Mouse (Mus musculus) CH12.LX (cell line): ENCODE data around the gene P2ry14. TPM values are rescaled to one million over a fixed set of nuclear protein-coding genes. Genes with fewer than 3 reads are reported as not detected.
A peak's percentile ranks its signal among the peaks of the same experiment; 100 is the strongest.

Experiments
- DNase-seq: peaks from one replicate; pipeline ENCODE4 v3.0.0-alpha.2; 2013; ENCODE audit errors: extremely low read depth
- H3K27ac ChIP-seq: 2 replicates; pipeline ENCODE4 v1.5.1; 2012; ENCODE audit warnings: low read depth, mild to moderate bottlenecking, control low read depth, moderate library complexity; ENCODE audit not compliant: insufficient read depth
- H3K27me3 ChIP-seq: replicated peaks from 2 replicates; pipeline ENCODE3; 2012; ENCODE audit warnings: inconsistent platforms
- H3K36me3 ChIP-seq, 2 experiments: replicated peaks in 1 of 2; 2 replicates each; pipeline versions ENCODE3 to v1.6.1; 2012; ENCODE audit warnings: inconsistent platforms in 1 of 2, low read length in 1 of 2, mild to moderate bottlenecking in 1 of 2, mixed read lengths in 1 of 2, moderate library complexity in 1 of 2; ENCODE audit not compliant: control insufficient read depth in 1 of 2, insufficient read depth in 1 of 2
- H3K4me1 ChIP-seq, 2 experiments: 2 replicates each; pipeline ENCODE4 v1.6.1; 2012; ENCODE audit warnings: inconsistent platforms in 1 of 2, moderate library complexity in 1 of 2; ENCODE audit not compliant: insufficient read depth in 2 of 2, control insufficient read depth in 1 of 2
- H3K4me2 ChIP-seq: 2 replicates; pipeline ENCODE4 v1.6.1; 2012; ENCODE audit warnings: low read depth, mild to moderate bottlenecking, control low read depth; ENCODE audit not compliant: poor library complexity, insufficient read depth, severe bottlenecking
- H3K4me3 ChIP-seq, 3 experiments: fragments of 150-350 bp in 1 of 3; sonication (generic) in 1 of 3; replicated peaks in 1 of 3; 2 replicates each; pipeline versions ENCODE3 to v1.5.1; 2011 to 2012; ENCODE audit warnings: low read depth in 2 of 3, low read length in 2 of 3, mild to moderate bottlenecking in 2 of 3, moderate library complexity in 2 of 3, control low read depth in 1 of 3, improper control_type of control experiment in 1 of 3, inconsistent platforms in 1 of 3, mixed read lengths in 1 of 3; ENCODE audit not compliant: poor library complexity in 1 of 3
- H3K79me2 ChIP-seq: replicated peaks from 2 replicates; pipeline ENCODE4 v1.6.1; 2012; ENCODE audit warnings: mild to moderate bottlenecking, moderate library complexity; ENCODE audit not compliant: control insufficient read depth, poor library complexity, insufficient read depth, severe bottlenecking; ENCODE audit errors: extremely low read depth
- H3K9ac ChIP-seq: 2 replicates; pipeline ENCODE4 v1.6.1; 2012; ENCODE audit warnings: low read depth, mild to moderate bottlenecking, control low read depth, moderate library complexity; ENCODE audit not compliant: insufficient read depth
- H3K9me3 ChIP-seq: replicated peaks from 2 replicates; pipeline ENCODE3; 2012; ENCODE audit warnings: low read length, inconsistent platforms, mixed read lengths
- BHLHE40 ChIP-seq: IDR thresholded peaks from 2 replicates; pipeline ENCODE4 v1.6.1; 2011; ENCODE audit warnings: mild to moderate bottlenecking, low read depth, low read length, improper control_type of control experiment
- CHD1 ChIP-seq: IDR thresholded peaks from 2 replicates; pipeline ENCODE4 v1.6.1; 2012; ENCODE audit warnings: low read depth, low read length, improper control_type of control experiment, inconsistent platforms
- CHD2 ChIP-seq: IDR thresholded peaks from 2 replicates; pipeline ENCODE4 v1.6.1; 2011; ENCODE audit warnings: low read length, improper control_type of control experiment
- CTCF ChIP-seq, 2 experiments: IDR thresholded peaks in 1 of 2; conservative IDR thresholded peaks in 1 of 2; 2 replicates each; pipeline ENCODE4 v1.5.1; 2011 to 2012; ENCODE audit warnings: low read depth in 2 of 2, low read length in 2 of 2, improper control_type of control experiment in 1 of 2, inconsistent platforms in 1 of 2, mild to moderate bottlenecking in 1 of 2, moderate library complexity in 1 of 2
- E2F4 ChIP-seq: IDR thresholded peaks from 2 replicates; pipeline ENCODE4 v1.6.1; 2011; ENCODE audit warnings: low read depth, low read length, improper control_type of control experiment; ENCODE audit not compliant: insufficient replicate concordance
- ELF1 ChIP-seq: IDR thresholded peaks from 2 replicates; pipeline ENCODE4 v1.6.1; 2014; ENCODE audit warnings: low read depth, mild to moderate bottlenecking, inconsistent platforms, low read length, improper control_type of control experiment
- EP300 ChIP-seq: IDR thresholded peaks from 2 replicates; pipeline ENCODE4 v1.6.1; 2011; ENCODE audit warnings: low read length, improper control_type of control experiment
- GABPA ChIP-seq: IDR thresholded peaks from 2 replicates; pipeline ENCODE4 v1.6.1; 2012; ENCODE audit warnings: low read depth, low read length, improper control_type of control experiment, inconsistent platforms; ENCODE audit not compliant: insufficient replicate concordance
- HCFC1 ChIP-seq: IDR thresholded peaks from 2 replicates; pipeline ENCODE4 v1.6.1; 2012; ENCODE audit warnings: low read depth, mild to moderate bottlenecking, inconsistent platforms, low read length, improper control_type of control experiment
- IRF4 ChIP-seq: IDR thresholded peaks from 2 replicates; pipeline ENCODE4 v1.6.1; 2014; ENCODE audit warnings: low read depth, mild to moderate bottlenecking, inconsistent platforms, low read length, improper control_type of control experiment
- KAT2A ChIP-seq: IDR thresholded peaks from 2 replicates; pipeline ENCODE4 v1.6.1; 2012; ENCODE audit warnings: low read length, improper control_type of control experiment, inconsistent platforms; ENCODE audit not compliant: insufficient replicate concordance
- MAFK ChIP-seq: IDR thresholded peaks from 2 replicates; pipeline ENCODE4 v1.6.1; 2011; ENCODE audit warnings: low read length, improper control_type of control experiment; ENCODE audit not compliant: insufficient replicate concordance
- MAX ChIP-seq: IDR thresholded peaks from 2 replicates; pipeline ENCODE4 v1.6.1; 2011; ENCODE audit warnings: low read length, improper control_type of control experiment
- MXI1 ChIP-seq: IDR thresholded peaks from 2 replicates; pipeline ENCODE4 v1.6.1; 2011; ENCODE audit warnings: mild to moderate bottlenecking, low read depth, low read length, improper control_type of control experiment
- MYC ChIP-seq: IDR thresholded peaks from 2 replicates; pipeline ENCODE4 v1.6.1; 2011; ENCODE audit warnings: low read depth, mild to moderate bottlenecking, improper control_type of control experiment, low read length
- NELFE ChIP-seq: IDR thresholded peaks from 2 replicates; pipeline ENCODE4 v1.6.1; 2011; ENCODE audit warnings: low read depth, low read length, improper control_type of control experiment
- NRF1 ChIP-seq: IDR thresholded peaks from 2 replicates; pipeline ENCODE4 v1.6.1; 2014; ENCODE audit warnings: low read depth, mild to moderate bottlenecking, inconsistent platforms, low read length, improper control_type of control experiment, moderate library complexity
- PAX5 ChIP-seq: IDR thresholded peaks from 2 replicates; pipeline ENCODE4 v1.6.1; 2012; ENCODE audit warnings: low read length, inconsistent platforms, mixed read lengths
- POLR2A ChIP-seq: IDR thresholded peaks from 2 replicates; pipeline ENCODE4 v1.6.1; 2011; ENCODE audit warnings: low read depth, mild to moderate bottlenecking, improper control_type of control experiment, low read length
- POLR2AphosphoS2 ChIP-seq: IDR thresholded peaks from 2 replicates; pipeline ENCODE4 v1.6.1; 2011; ENCODE audit warnings: low read depth, low read length, improper control_type of control experiment
- RAD21 ChIP-seq: IDR thresholded peaks from 2 replicates; pipeline ENCODE4 v1.6.1; 2011; ENCODE audit warnings: low read depth, mild to moderate bottlenecking, low read length, improper control_type of control experiment, moderate library complexity
- SIN3A ChIP-seq: IDR thresholded peaks from 2 replicates; pipeline ENCODE4 v1.6.1; 2012; ENCODE audit warnings: low read length, improper control_type of control experiment, inconsistent platforms
- SMC3 ChIP-seq: IDR thresholded peaks from 2 replicates; pipeline ENCODE4 v1.6.1; 2011; ENCODE audit warnings: low read depth, low read length, improper control_type of control experiment
- TBP ChIP-seq: conservative IDR thresholded peaks from 2 replicates; pipeline ENCODE4 v1.6.1; 2011; ENCODE audit warnings: low read depth, low read length, improper control_type of control experiment
- TCF12 ChIP-seq: IDR thresholded peaks from 2 replicates; pipeline ENCODE4 v1.6.1; 2014; ENCODE audit warnings: low read depth, mild to moderate bottlenecking, inconsistent platforms, low read length, improper control_type of control experiment
- USF1 ChIP-seq: IDR thresholded peaks from 2 replicates; pipeline ENCODE4 v1.6.1; 2014; ENCODE audit warnings: low read depth, mild to moderate bottlenecking, inconsistent platforms, low read length, improper control_type of control experiment
- USF2 ChIP-seq: conservative IDR thresholded peaks from 2 replicates; pipeline ENCODE4 v1.6.1; 2011; ENCODE audit warnings: low read depth, low read length, improper control_type of control experiment
- ZC3H11A ChIP-seq: IDR thresholded peaks from 2 replicates; pipeline ENCODE4 v1.6.1; 2012; ENCODE audit warnings: low read depth, mild to moderate bottlenecking, inconsistent platforms, low read length, improper control_type of control experiment
- ZKSCAN1 ChIP-seq: IDR thresholded peaks from 2 replicates; pipeline ENCODE4 v1.6.1; 2012; ENCODE audit warnings: low read depth, inconsistent platforms, low read length, improper control_type of control experiment, borderline replicate concordance
- ZMIZ1 ChIP-seq: IDR thresholded peaks from 2 replicates; pipeline ENCODE4 v1.6.1; 2012; ENCODE audit warnings: low read depth, mild to moderate bottlenecking, inconsistent platforms, low read length, improper control_type of control experiment
- ZNF384 ChIP-seq: IDR thresholded peaks from 2 replicates; pipeline ENCODE4 v1.6.1; 2012; ENCODE audit warnings: low read depth, low read length, improper control_type of control experiment, inconsistent platforms
- dilution Hi-C: fragments of 300-500 bp; cut with MboI; formaldehyde crosslinking; loops from 2 replicates; pipeline ENCODE4 v1.14.3; 2020; ENCODE audit warnings: low sequenced_read_pairs; ENCODE audit not compliant: extremely low pct_unique_long_range_greater_than_20kb, extremely low pct_ligation_motif_present
- in situ Hi-C: fragments of 300-500 bp; cut with MboI; formaldehyde crosslinking; loops from 3 replicates; pipeline ENCODE4 v1.14.3; 2019; ENCODE audit warnings: low sequenced_read_pairs, low pct_ligation_motif_present, low pct_unique_long_range_greater_than_20kb, mixed read lengths
- polyA plus RNA-seq: library from polyadenylated mRNA; unstranded; fragments of >175 nt; gene quantifications from 2 replicates; pipeline ENCODE4 v1.2.1, GENCODE M21; 2012; ENCODE audit warnings: low read depth; ENCODE audit not compliant: insufficient read length
- total RNA-seq, 2 experiments: library from RNA; depleted of rRNA; stranded (reverse); fragments of 300-350 nt in 1 of 2; fragments of >200 nt in 1 of 2; gene quantifications; 2 replicates each; pipeline ENCODE4 v1.2.3; 2012 to 2014

The P2ry14 gene
- total and polyA plus RNA-seq, 3 experiments, result 0.20 to 0.34 (median 0.24) TPM

- DNase-seq, result peak; percentile 75
- TF ChIP-seq SMC3 (peak; percentile 95), RAD21 (no peak; the same call in none of the 2 replicates), ZC3H11A (peak; percentile 73), PAX5 (no peak), NELFE (no peak), CTCF (conservative IDR thresholded peaks at IDR 0.05 in 1 of 2, IDR thresholded peaks at IDR 0.05 in 1 of 2; ENCODE audit: low read depth in 2 of 2, low read length in 2 of 2) (peak; percentile 72 to 93), CHD2 (no peak), ZMIZ1 (no peak), POLR2A (no peak)
- no peak overlapping the region for H3K4me3 ChIP-seq
- dilution Hi-C loops, result no loop called here
- H3K27me3 ChIP-seq, result no peaks in the 10 kb centered on the region
- H3K4me1 ChIP-seq, result peaks cover 0 to 19% of the 10 kb centered on the region in 2 experiments; a peak in 2 of 4 replicates
- peak overlapping the region; percentile 92; the same call in 1 of the 2 replicates for H3K4me2 ChIP-seq
- no peaks in the 10 kb centered on the region for H3K79me2 ChIP-seq
- H3K27ac ChIP-seq, result no peak overlapping the region
- H3K9ac ChIP-seq, result no peak overlapping the region
- in situ Hi-C loops, result no loop called here
- no peaks in the 10 kb centered on the region for H3K36me3 ChIP-seq
- no peaks in the 10 kb centered on the region for H3K9me3 ChIP-seq
Measured at GRCm38 (mm10) chr3:59175234-59175633, 21.8 kb upstream of the P2ry14 start.

GRCm38 (mm10) chr3:59174426-59175154 is 21.2 kb upstream of the P2ry14 start:
- dilution Hi-C loops, result no loop called here
- Histone ChIP-seq H3K9me3 (no peaks in the 10 kb centered on the region), H3K4me1 (peaks cover 0 to 20% of the 10 kb centered on the region in 2 experiments; a peak in 2 of 4 replicates), H3K9ac (no peak overlapping the region), H3K36me3 (no peaks in the 10 kb centered on the region), H3K4me2 (peak overlapping the region; percentile 92), H3K27ac (no peak overlapping the region), H3K4me3 (no peak overlapping the region), H3K79me2 (no peaks in the 10 kb centered on the region), H3K27me3 (no peaks in the 10 kb centered on the region)
- DNase-seq, result peak; percentile 34
- in situ Hi-C loops, result loop anchor here (25.0 kb wide), 1 partner anchor 563 kb away; the partner anchor contains the start of gene Gm5538
- no peak for TF ChIP-seq ELF1
- TF ChIP-seq NRF1, result no peak
- no peak for TF ChIP-seq E2F4
- no peak for TF ChIP-seq EP300
- no peak for TF ChIP-seq ZNF384
- TF ChIP-seq MAFK, result no peak
- no peak for TF ChIP-seq TCF12
- no peak for TF ChIP-seq ZC3H11A
- TF ChIP-seq ZMIZ1, result no peak
- TF ChIP-seq MAX, result no peak
- TF ChIP-seq ZKSCAN1, result no peak
- TF ChIP-seq PAX5, result no peak
- no peak for TF ChIP-seq CHD1
- peak in 1 of 2 experiments; percentile 59; a peak in 2 of 4 replicates for TF ChIP-seq CTCF (conservative IDR thresholded peaks at IDR 0.05 in 1 of 2, IDR thresholded peaks at IDR 0.05 in 1 of 2; ENCODE audit: low read depth in 2 of 2, low read length in 2 of 2)
- TF ChIP-seq SIN3A, result no peak
- TF ChIP-seq USF2, result no peak
- TF ChIP-seq NELFE, result no peak
- peak; percentile 50 for TF ChIP-seq RAD21
- TF ChIP-seq MXI1, result no peak
- peak; percentile 45 for TF ChIP-seq SMC3
- no peak for TF ChIP-seq CHD2
- TF ChIP-seq GABPA, result no peak
- no peak for TF ChIP-seq KAT2A
- peak; percentile 70 for TF ChIP-seq BHLHE40
- no peak for TF ChIP-seq MYC
- no peak for TF ChIP-seq POLR2AphosphoS2
- TF ChIP-seq POLR2A, result no peak
- no peak for TF ChIP-seq USF1
- no peak for TF ChIP-seq HCFC1
- TF ChIP-seq IRF4, result no peak
- TF ChIP-seq TBP, result no peak
